Mouse (Mus musculus): ENCODE results near the gene Prr30. TPM values are rescaled to one million over a fixed set of nuclear protein-coding genes. Genes with fewer than 3 reads are reported as not detected.
"Not testable (repeated sequence)": the region's sequence is repeated elsewhere in the genome, so short reads cannot be mapped to it uniquely, and the experiment has no call there.

The Prr30 gene
- not detected in 2 replicates for total RNA-seq (2015; ENCODE audit: low replicate concordance)
- not detected in 2 replicates for total RNA-seq (2017; ENCODE audit: low replicate concordance)

GRCm38 (mm10) chr14:101200230-101200629 lies at the start of gene Prr30:
Gene Prr30, minus strand, starts transcription at chr14:101200330.
- no peak for ATAC-seq (replicated peaks; ENCODE audit: low FRiP score, poor library complexity, severe bottlenecking)

- no peak for ATAC-seq (replicated peaks; ENCODE audit: low FRiP score, poor library complexity, severe bottlenecking)
Observed at GRCm38 (mm10) chr14:101246793-101247192, 46.7 kb upstream of the Prr30 start.

GRCm38 (mm10) chr14:101245706-101246105 lies 45.6 kb upstream of the Prr30 start:
- ATAC-seq (replicated peaks; ENCODE audit: low FRiP score, poor library complexity, severe bottlenecking) = no peak

GRCm38 (mm10) chr14:101244441-101244840 lies 44.3 kb upstream of the Prr30 start:
- not testable (repeated sequence) for ATAC-seq (replicated peaks; ENCODE audit: low FRiP score, poor library complexity, severe bottlenecking)

- ATAC-seq (replicated peaks; ENCODE audit: low FRiP score, poor library complexity, severe bottlenecking) = no peak
Observed at GRCm38 (mm10) chr14:101237965-101238364, 37.8 kb upstream of the Prr30 start.

GRCm38 (mm10) chr14:101229068-101229467 lies 28.9 kb upstream of the Prr30 start:
- ATAC-seq (replicated peaks; ENCODE audit: low FRiP score, poor library complexity, severe bottlenecking) = no peak

- ATAC-seq (replicated peaks; ENCODE audit: low FRiP score, poor library complexity, severe bottlenecking) = no peak
Observed at GRCm38 (mm10) chr14:101222319-101222718, 22.2 kb upstream of the Prr30 start.

- no peak for ATAC-seq (replicated peaks; ENCODE audit: low FRiP score, poor library complexity, severe bottlenecking)
Observed at GRCm38 (mm10) chr14:101172258-101172657, 27.9 kb downstream of the Prr30 start.

Data from erythroblast, adult 5-6 weeks (primary cell).